Mouse (Mus musculus): ENCODE results near the gene Cxcl17. TPM values are rescaled to one million over a fixed set of nuclear protein-coding genes. Genes with fewer than 3 reads are reported as not detected.
"Not testable (repeated sequence)": the region's sequence is repeated elsewhere in the genome, so short reads cannot be mapped to it uniquely, and the experiment has no call there.

Gene Cxcl17
- polyA plus RNA-seq (2012; rRNA removed): not detected in 2 replicates
- not detected in 2 replicates for polyA plus RNA-seq (2014; fragmentation: Nextera tagmentation; extraction: Ambion mirVana)

DNA sequence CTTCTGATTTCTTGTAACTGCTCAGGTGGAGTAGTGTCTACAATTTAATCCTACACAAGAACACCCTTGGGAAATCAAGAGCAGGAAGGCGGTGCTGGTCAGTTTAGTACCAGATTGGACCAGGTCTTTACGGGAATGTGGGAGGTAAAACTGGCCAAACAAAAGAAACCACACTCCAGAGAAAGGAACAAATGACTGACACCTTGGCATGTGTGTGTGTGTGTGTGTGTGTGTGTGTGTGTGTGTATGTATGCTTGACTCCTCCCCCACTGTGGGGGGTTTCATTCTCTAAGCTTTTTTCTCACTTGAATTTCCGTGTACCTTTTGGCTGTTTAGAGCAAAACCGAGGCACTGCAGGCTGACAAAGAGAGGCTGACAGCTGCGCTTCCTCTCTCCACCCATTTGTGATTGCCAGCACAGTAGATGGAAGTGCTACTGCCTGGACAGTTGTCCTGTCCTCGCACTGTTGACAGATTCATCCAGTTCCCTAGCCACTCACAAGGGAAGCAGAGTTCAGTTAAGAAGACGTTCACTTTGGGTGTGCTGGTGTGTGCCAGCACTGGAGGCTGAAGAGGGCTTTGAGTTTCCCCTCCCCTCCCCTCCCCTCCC, at the start of gene Cxcl17:
Gene Cxcl17 (minus strand): TSS at position 54 of the 609 bp plus-strand sequence.
- Histone ChIP-seq H3K4me2 (ENCODE audit: low read depth) (no peak within 1 kb of the TSS), H3K4me3 (ENCODE audit: insufficient read depth in 1 of 2, low read depth in 2 of 2, low read length in 2 of 2) (no peak within 1 kb of the TSS), H3K4me1 (replicated peaks; ENCODE audit: control insufficient read depth in 2 of 2, insufficient read depth in 2 of 2, low read length in 1 of 2) (no peaks in the 10 kb centered on the region), H3K9ac (replicated peaks) (no peak within 1 kb of the TSS), H3K27me3 (ENCODE audit: control insufficient read depth, insufficient read depth, low read length) (no peaks in the 10 kb centered on the region), H3K36me3 (replicated peaks; ENCODE audit: control insufficient read depth, insufficient read depth, low read depth) (no peaks in the 10 kb centered on the region), H3K9me3 (ENCODE audit: control insufficient read depth, low read length) (no peaks in the 10 kb centered on the region), H3K27ac (no peak within 1 kb of the TSS)
- DNase-seq (ENCODE audit: low read depth in 3 of 3, low spot score in 3 of 3) (no peak), ATAC-seq (ENCODE audit: insufficient read depth) (no peak)
- 28% methylated on average over 7 of the region's 7 CpGs for WGBS (ENCODE audit: insufficient replicate concordance)
- TF ChIP-seq EP300 (IDR thresholded peaks at IDR 0.05; ENCODE audit: low read depth): no peak
- TF ChIP-seq CTCF (IDR thresholded peaks at IDR 0.05; ENCODE audit: low read depth): no peak

DNA sequence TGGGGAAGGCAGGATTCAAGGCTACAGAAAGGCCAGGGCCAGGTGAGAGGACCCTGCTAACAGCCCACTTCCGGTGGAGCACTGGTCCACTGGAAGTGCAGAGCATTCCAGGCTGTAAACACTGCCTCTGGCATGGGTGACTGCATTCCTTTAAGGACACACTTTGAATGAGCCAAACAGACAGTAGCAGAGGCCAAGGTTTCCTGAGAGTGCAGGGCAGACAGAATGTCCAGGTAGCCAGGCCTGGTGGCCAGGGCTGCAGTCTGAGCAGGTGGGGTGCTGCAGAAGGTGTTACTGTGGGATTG, 49.3 kb upstream of the Cxcl17 start:
- not testable (repeated sequence) for H3K9me3 ChIP-seq (ENCODE audit: control insufficient read depth, low read length); ATAC-seq (ENCODE audit: insufficient read depth); DNase-seq (ENCODE audit: low read depth in 3 of 3, low spot score in 3 of 3); H3K36me3 ChIP-seq (replicated peaks; ENCODE audit: control insufficient read depth, insufficient read depth, low read depth); H3K4me1 ChIP-seq (replicated peaks; ENCODE audit: control insufficient read depth in 2 of 2, insufficient read depth in 2 of 2, low read length in 1 of 2); H3K4me2 ChIP-seq (ENCODE audit: low read depth); H3K4me3 ChIP-seq (ENCODE audit: insufficient read depth in 1 of 2, low read depth in 2 of 2, low read length in 2 of 2); H3K27me3 ChIP-seq (ENCODE audit: control insufficient read depth, insufficient read depth, low read length); H3K9ac ChIP-seq (replicated peaks); H3K27ac ChIP-seq
- WGBS (ENCODE audit: insufficient replicate concordance): no CpG with 5 or more reads among the region's 1 CpGs

- 59% methylated on average over 4 of the region's 5 CpGs for WGBS (ENCODE audit: insufficient replicate concordance)
- H3K4me3 ChIP-seq (ENCODE audit: insufficient read depth in 1 of 2, low read depth in 2 of 2, low read length in 2 of 2); H3K4me1 ChIP-seq (replicated peaks; ENCODE audit: control insufficient read depth in 2 of 2, insufficient read depth in 2 of 2, low read length in 1 of 2); H3K9ac ChIP-seq (replicated peaks); H3K36me3 ChIP-seq (replicated peaks; ENCODE audit: control insufficient read depth, insufficient read depth, low read depth); H3K9me3 ChIP-seq (ENCODE audit: control insufficient read depth, low read length); DNase-seq (ENCODE audit: low read depth in 3 of 3, low spot score in 3 of 3); H3K27ac ChIP-seq; ATAC-seq (ENCODE audit: insufficient read depth); H3K27me3 ChIP-seq (ENCODE audit: control insufficient read depth, insufficient read depth, low read length); H3K4me2 ChIP-seq (ENCODE audit: low read depth): not testable (repeated sequence)
Measured at GRCm38 (mm10) chr7:25461336-25462032, 48.8 kb upstream of the Cxcl17 start.

- no peak overlapping the region for H3K27ac ChIP-seq
- no peak overlapping the region for H3K9ac ChIP-seq (replicated peaks)
- no peak for ATAC-seq (ENCODE audit: insufficient read depth)
- WGBS (ENCODE audit: insufficient replicate concordance): 67% methylated on average over 3 of the region's 3 CpGs
- H3K36me3 ChIP-seq (replicated peaks; ENCODE audit: control insufficient read depth, insufficient read depth, low read depth): no peaks in the 10 kb centered on the region
- no peaks in the 10 kb centered on the region for H3K27me3 ChIP-seq (ENCODE audit: control insufficient read depth, insufficient read depth, low read length)
- TF ChIP-seq EP300 (IDR thresholded peaks at IDR 0.05; ENCODE audit: low read depth) (no peak), CTCF (IDR thresholded peaks at IDR 0.05; ENCODE audit: low read depth) (no peak)
- no peaks in the 10 kb centered on the region for H3K9me3 ChIP-seq (ENCODE audit: control insufficient read depth, low read length)
- peaks cover 0 to 6% of the 10 kb centered on the region in 2 experiments; a peak in 2 of 4 replicates for H3K4me1 ChIP-seq (replicated peaks; ENCODE audit: control insufficient read depth in 2 of 2, insufficient read depth in 2 of 2, low read length in 1 of 2)
- no peak overlapping the region for H3K4me2 ChIP-seq (ENCODE audit: low read depth)
- DNase-seq (ENCODE audit: low read depth in 3 of 3, low spot score in 3 of 3): no peak
- no peak overlapping the region for H3K4me3 ChIP-seq (ENCODE audit: insufficient read depth in 1 of 2, low read depth in 2 of 2, low read length in 2 of 2)
Measured at GRCm38 (mm10) chr7:25452103-25452502, 39.4 kb upstream of the Cxcl17 start.

DNA sequence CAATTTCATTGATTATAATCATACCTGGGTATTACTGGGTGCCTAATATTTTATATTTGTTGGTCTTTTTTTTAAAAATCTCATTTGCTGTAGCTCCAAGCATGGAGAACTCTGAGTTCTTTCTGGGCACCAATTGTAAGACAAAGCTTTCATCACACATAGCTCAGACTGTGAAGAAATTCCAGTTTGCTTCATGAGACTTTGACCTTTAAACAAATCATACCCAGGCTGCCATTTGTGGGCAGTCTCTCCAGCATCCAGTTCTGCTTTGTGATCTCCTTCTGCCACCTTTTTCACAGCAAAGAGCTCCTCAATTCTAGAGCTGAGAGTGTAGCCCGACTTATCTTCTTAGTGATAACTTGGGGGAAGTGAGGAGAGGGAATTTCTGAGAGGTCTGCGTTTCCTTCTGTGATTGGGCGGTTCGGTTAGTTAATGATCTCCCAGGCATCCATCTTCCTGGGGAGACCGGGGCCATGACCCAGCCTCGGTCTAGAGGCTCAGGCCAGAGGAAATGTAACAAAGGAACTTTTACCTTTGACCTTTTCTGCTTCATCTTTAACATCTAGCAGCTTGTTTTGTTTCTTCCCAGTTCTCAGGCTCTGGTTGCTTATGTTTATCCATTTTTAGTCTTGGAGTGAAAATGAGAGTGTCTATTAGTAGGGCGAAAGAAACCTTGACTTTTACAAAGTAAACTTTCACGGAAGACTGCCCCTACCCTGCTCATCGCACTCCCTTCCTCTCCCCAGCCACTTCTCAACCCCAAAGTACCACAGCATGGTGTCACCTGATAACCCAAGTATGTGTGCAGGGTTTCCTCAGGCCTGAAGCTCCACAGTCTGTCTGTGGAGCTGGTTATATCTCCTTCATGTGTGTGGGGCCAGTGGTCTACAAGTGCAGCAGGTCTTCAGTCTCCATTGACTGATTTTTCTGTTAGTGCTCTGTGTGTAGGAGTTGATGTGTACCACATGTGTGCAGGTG, 37.5 kb upstream of the Cxcl17 start:
- no peak overlapping the region for H3K27ac ChIP-seq
- no peak for DNase-seq (ENCODE audit: low read depth in 3 of 3, low spot score in 3 of 3)
- no peak overlapping the region for H3K4me2 ChIP-seq (ENCODE audit: low read depth)

More for the DNA sequence above, 37.5 kb upstream of the Cxcl17 start:
- Histone ChIP-seq H3K4me1 (replicated peaks; ENCODE audit: control insufficient read depth in 2 of 2, insufficient read depth in 2 of 2, low read length in 1 of 2) (peaks cover 0 to 6% of the 10 kb centered on the region in 2 experiments; a peak in 2 of 4 replicates), H3K36me3 (replicated peaks; ENCODE audit: control insufficient read depth, insufficient read depth, low read depth) (no peaks in the 10 kb centered on the region), H3K9me3 (ENCODE audit: control insufficient read depth, low read length) (no peaks in the 10 kb centered on the region), H3K9ac (replicated peaks) (no peak overlapping the region), H3K4me3 (ENCODE audit: insufficient read depth in 1 of 2, low read depth in 2 of 2, low read length in 2 of 2) (no peak overlapping the region), H3K27me3 (ENCODE audit: control insufficient read depth, insufficient read depth, low read length) (no peaks in the 10 kb centered on the region)
- 28% methylated on average over 9 of the region's 9 CpGs for WGBS (ENCODE audit: insufficient replicate concordance)
- ATAC-seq (ENCODE audit: insufficient read depth): no peak
- TF ChIP-seq CTCF (IDR thresholded peaks at IDR 0.05; ENCODE audit: low read depth) (no peak), EP300 (IDR thresholded peaks at IDR 0.05; ENCODE audit: low read depth) (no peak)
